Mouse (Mus musculus) heart, postnatal 14 days (tissue): ENCODE results near the gene Cdk15. TPM values are rescaled to one million over a fixed set of nuclear protein-coding genes. Genes with fewer than 3 reads are reported as not detected.
A peak's percentile ranks its signal among the peaks of the same experiment; 100 is the strongest.

Experiments
- DNase-seq, 2 experiments: peaks; one replicate each; pipeline ENCODE4 v3.0.0; 2021 to 2022
- intact Hi-C: fragments of 180-260 bp; cut with DNase I; formaldehyde crosslinking; loops from one replicate; pipeline ENCODE4 v1.15.1; 2025
- total RNA-seq, 2 experiments: library from RNA; stranded (reverse); gene quantifications; 2 replicates each; pipeline ENCODE4 v1.2.3; 2021

The Cdk15 gene
- total RNA-seq, 2 experiments from 2014 or later = 0.26 TPM; not detected in 1

DNA sequence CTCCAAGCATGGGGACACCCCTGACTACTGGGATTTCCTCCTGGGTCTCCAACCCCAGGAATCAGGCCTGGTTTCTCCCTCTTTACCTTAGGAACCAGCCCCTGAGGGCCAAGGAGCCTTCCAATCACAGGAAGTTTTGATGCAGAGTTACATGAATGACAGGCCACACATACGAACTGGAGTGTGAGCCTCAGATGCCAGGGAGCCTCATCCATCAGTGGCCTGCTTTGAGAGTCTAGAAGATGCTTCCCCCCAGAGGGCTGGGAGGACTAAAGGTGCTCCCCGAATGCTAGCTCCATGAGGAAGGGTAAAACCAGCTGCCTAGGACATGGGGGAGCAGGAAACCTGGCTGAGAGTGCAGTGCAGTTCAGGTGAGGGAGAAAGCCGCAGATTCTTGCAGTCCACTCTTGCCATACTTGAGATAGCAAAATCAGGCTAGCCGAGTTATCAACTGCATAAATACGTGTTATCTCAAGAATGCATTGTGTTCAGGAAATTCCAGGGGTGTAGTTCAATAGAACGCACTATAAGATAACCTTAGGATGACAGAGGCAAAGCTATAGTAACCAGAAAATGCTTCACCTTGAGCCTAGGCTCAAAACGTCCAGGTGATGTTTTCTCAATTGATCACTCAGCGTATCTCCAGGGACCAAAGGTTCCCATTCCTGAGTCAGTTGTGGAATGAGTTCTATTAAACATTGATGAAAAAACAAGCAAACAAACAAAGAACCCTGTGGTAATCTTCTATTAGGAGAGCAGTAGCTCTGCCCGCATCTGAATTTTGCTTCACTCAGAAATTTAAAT lies 64.6 kb downstream of the Cdk15 start:
- DNase-seq = no peak
- intact Hi-C loops = no loop called here

DNA sequence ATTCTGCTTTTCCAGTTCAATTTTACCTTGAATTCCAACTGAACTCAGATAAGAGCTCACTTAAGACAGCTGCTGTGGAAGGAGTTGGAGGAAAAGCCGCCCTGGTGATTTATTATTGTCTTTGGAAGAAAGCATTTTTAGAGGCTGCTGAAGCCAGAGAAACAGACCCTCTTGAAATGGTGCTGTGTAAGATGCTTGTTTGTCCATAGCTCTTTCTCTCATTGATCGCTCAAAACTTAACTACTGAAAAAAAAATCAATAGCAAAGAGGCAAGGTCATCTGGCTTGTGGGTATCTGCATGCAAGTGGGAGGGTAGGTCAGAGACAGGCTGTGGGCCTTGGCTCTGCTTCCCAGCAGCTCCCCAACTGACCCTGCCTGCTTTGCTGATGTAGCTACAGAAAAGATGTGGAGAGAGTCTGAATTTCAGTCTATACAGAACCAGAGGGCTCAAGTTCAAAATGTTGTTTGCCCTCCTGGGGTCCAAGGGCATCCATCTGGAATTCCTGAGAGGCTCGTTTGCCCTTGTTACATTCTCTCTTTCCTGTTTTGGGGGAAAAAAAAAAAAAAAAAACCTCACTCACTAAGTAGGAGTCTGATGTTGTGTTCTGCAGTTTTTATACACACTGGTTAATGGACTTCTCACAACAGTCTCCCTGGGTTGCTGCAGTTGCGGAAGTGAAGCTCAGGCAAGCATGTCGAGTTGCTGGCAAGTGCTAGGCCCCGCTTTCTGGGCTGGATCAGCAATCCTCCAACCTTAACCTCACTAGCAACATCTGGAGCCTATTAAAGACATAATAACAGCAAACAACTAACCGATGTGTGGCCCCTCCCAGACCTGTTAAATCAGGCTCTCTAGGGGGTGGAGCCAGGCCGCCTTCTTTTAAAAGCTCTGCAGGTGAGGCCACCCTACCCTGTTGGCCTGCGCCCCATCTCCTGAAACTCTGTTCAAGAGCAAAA lies 65.5 kb downstream of the Cdk15 start:
- intact Hi-C loops = no loop called here
- no peak for DNase-seq

DNA sequence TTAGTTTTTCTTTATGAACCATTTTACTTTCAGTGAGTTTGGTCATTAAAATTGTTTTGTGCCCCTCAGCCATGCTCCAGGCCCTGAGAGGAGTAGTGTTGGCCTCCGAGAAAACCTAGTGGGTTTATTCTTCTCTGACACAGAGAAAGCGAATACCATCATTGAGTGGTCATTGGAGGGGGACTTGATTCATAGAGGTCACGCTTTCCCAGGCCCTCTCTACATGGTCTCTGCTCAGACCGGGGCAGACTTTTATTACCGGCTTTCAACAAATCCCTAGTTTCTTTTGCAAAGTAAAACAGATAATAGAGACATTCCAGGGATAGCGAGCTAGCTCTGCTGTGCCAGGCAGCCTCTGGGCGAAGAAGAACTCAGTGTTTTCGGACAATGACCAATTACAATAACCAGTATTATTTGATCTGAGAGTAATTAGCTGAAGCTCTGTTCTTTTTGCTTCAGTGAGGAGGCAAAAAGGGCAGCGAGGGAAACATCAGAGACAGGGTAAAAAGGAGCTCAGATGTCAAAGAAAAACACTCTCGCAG lies 70.2 kb downstream of the Cdk15 start:
- intact Hi-C loops = no loop called here
- no peak for DNase-seq

DNA sequence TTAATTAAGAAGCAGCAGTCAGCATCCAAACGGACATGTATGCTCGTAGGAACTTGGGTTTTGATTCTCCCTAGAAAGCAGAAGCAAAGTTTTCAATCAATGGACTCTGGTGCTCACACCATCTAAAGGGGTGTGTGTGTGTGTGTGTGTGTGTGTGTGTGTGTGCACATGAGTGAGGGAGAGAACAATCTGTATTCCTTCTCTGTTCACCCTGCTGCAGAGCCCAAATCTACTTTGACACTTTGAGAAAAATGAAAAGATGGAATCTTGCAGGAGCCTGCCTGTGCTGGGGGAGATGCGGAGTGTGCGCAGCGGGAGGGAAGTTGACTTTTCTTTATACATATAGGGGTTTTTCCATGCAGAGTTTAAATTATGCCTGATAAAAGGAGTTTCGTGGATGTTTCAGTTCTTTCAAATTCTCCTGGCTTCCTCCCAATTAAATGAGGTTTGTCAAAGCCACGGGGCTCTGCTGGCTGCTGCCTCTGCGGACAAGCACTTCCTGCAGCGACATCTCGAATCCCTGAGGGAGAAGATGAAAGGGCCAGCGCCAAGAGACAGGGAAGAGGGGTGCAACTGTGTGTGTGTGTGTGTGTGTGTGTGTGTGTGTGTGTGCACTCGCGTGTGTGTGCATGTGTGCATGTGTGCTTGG lies 76.2 kb downstream of the Cdk15 start:
- DNase-seq = no peak
- intact Hi-C loops = no loop called here

DNA sequence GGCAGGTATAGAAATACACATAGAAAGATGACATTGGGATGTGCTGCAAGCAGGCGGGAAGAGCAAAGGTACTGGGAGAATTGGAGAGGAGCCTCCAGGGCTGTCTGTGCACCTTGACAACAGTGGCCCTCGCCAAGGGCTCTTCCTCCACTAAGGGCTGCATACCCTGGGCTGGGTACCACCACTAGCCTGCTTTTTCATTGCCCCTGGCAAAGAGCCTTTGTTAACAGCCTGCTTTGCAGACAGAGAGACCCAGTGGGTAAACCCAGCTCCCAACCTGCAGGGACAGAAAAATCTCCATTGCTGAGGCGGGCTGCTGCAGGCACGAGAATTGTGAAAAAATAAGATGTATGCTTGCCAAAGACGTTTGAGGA lies 76.7 kb downstream of the Cdk15 start:
- no peak for DNase-seq
- intact Hi-C loops = no loop called here

DNA sequence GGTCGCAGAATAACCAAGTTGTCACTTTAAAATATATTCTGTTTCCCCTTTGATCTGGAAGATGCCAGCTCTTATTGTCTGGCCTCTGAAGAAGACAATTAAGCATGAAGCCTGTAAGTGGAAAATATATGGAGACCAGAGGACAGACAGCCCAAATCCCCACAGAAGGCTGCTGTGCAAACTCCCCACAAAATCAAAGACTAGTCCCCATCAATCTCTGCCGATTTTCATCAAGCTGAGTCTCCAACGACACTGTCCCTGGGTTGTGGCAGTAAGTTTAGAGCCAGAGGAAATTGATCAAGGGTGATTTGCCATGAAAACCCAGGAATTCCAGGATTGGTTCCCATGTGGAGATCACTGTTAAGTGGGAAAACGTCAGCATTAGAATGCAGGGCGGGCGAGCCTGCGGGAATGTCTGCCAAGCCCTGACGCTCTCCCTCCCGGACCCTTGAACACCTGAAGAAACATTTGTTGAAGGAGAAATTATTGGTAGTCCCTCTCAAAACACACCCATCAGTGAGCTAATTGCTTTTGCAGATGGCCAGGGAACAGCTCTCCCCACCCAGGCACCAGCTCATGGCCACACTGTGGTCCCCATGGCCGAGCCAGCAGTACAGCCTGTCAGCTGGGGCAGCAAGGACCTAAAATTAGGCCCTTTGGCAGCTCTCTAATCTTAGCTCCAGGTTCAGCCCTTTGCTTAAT lies 77.3 kb downstream of the Cdk15 start:
- intact Hi-C loops = no loop called here
- peak; percentile 19 to 23 for DNase-seq

DNA sequence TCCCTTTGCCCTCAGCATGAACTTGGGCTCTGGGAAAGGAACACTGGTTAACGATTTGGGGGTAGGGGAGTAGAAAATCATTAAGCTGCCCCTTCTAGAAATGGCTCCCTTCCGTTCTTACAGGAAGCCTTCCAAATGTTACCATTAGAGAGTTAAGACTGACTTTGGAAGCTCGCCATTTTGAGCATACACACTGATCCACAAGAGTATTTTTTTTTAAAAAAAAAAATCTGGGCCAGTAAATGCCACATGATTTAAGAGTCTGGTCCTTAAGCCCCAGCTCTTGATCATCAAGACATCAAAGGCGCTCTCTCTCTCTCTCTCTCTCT lies 77.8 kb downstream of the Cdk15 start:
- no peak for DNase-seq
- intact Hi-C loops = no loop called here

DNA sequence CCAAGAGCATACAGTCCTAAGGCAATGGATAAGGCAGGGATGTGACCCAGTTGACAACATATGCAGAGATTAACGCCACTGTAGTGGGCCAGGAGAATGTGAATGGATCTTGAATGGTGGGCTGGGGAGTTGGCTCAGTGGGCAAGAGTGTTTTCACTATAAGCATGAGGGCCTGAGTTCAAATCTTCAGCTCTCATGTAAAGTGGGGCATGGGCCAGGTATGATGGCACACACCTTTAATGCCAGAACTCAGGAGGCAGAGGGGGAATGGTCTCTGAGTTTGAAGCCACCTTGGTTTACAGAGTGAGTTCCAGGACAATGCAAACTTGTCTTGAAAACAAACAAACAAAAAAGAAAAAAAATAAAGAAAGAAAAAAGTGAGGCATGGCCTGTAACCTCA lies 79.5 kb downstream of the Cdk15 start:
- intact Hi-C loops = no loop called here
- DNase-seq = no peak

DNA sequence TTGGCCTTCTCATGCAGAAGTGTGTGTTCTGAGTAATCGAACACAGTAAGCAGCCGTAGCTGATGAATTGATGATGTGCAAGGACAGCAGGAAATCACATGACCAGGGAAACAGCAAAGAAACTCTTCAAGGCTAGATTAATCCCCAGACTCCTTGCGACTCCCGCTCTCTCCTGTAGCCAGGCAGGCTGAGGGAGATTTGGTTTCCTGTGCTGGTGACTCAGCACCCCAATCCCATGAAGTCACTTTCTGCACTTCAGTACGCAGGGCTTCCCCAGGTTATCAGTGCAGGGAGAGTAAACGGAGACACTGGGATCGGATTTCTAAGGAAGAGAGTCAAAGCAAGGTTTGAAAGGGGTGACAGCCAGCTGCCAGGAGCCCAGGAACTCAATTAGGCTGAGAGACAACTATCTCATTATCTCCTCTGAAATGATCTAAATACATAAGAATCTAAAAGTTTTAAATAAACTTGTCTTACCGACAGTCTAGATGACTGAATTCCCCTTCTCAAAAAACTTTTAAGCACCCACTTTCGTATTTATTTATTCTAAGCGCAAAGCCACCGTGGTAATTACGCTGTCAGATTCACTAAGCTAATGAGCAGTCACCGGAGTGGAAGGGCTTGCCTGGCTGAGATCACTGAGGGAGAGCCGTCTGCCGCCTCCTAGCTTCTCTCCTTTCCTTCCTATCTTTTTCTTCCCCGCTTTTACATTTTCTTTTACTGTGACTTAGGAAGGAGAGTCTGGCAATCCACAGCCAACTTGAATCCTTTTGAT lies 84.3 kb downstream of the Cdk15 start:
- intact Hi-C loops = no loop called here
- no peak for DNase-seq

DNA sequence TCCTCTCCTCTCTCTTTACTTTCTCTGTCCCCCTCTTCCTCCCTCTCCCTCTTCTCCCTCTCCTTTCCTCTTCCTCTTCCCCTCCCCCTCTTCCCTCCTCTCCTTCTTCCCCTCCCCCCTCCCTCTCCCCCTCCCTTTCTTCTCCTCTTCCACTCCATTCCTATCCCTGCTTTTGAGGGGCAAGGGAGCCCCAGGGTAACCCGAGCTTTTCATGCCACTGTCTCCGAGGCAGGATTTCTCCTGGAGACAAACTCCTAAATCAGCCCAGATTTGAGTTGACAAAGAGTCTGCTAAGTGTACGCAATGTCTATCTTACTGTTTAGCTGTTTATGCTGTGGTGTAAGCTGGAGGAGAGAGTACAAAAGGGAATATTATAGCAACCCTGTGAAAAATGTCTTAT lies 85.0 kb downstream of the Cdk15 start:
- intact Hi-C loops = no loop called here
- no peak for DNase-seq

DNA sequence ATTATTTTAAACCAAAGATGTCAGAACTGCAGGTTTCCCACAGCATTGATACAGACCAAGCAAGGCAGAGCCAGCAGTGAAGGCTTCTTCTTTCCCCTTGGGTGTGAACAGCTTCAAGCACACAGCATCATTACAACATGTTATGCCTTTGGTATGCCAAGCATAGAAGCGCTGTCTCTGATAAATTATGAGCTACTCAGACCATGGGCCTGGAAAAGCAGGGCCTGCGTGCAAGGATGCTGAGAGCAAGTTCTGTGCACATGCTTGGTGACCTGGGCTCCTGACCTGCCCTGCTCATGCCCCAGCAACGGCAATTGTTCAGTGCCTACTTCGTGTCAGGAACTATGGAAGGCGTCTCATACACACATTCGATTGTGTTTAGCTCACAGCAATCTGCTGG lies 85.4 kb downstream of the Cdk15 start:
- intact Hi-C loops = no loop called here
- DNase-seq = no peak

DNA sequence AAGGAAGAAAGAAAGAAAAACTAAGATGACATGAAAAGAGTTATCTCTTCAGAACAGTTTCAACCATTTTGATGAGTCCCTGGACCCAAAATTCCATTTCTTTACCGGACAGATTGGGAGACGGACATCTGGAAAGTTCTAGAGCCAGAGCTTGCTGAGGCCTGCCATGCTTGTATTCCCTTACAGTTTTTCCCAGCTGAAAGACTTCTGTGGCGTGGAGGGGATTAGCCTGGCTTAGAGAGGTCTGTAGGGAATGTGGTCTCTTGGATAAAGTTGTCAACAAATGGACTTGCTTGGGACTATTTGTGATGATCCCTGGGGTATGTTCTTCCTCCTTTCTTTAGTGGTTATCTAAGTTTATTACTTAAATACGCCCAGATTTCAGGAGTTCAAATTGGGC lies 96.0 kb downstream of the Cdk15 start:
- intact Hi-C loops = no loop called here
- DNase-seq = no peak

DNA sequence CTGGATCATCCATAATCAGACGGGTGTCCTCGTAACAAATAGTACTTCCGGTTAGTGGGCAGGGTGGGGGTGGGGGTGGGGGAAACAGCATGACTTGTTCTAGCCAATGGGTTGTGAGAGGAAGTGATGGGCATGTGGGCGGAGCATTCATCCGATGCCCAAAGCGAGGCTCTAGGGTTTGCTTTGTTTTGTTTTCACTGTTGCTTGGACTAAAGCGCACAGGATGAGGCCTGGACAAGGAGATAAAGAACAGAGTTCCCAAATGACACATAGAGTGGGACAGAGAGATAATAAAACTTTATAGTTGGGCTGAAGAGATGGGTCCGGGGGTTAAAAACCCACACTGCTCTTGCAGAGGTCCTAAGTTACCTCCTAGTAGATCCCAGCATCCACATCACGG lies 98.7 kb downstream of the Cdk15 start:
- intact Hi-C loops = no loop called here
- DNase-seq = no peak

DNA sequence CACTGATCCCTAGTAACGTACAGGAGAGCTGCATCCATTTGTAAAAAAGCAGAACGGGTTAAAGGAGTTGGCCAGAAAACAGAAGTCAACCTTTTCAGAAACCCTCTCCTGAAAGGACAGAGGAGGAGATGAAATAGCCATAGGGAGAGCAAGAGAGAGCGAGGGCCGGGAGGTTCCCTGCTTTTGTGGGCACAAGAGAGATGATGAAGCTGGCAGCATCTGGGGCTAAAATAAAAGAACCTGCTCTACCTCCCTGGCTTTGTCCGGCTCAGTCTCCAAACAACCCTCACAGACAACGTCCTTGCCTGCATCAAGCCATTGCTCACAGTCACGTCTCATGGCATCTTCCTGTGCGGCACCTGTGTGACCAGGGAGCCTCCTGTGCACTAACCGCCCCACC lies 102.4 kb downstream of the Cdk15 start:
- intact Hi-C loops = no loop called here

DNA sequence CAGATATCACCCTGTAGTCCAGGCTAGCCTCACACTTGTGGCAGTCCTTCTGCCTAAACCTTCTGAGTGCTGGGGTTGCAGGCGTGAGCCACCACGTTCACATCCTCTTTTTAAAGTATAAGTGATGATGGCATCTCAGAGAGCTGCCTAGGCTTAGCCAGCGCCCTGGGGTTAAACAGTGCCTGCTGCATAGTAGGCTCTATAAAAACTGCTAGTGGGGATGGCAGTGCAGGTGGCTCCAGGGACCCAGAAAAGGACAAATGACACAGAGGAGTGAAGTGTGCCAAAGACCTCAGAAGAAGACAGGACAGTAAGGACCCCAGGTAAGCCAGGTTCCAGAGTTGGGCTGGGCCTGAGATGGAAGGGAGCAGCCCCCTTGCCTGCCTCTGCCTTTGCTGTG lies 104.1 kb downstream of the Cdk15 start:
- intact Hi-C loops = no loop called here
- DNase-seq = no peak

More for the DNA sequence above, 102.4 kb downstream of the Cdk15 start:
- DNase-seq = no peak

DNA sequence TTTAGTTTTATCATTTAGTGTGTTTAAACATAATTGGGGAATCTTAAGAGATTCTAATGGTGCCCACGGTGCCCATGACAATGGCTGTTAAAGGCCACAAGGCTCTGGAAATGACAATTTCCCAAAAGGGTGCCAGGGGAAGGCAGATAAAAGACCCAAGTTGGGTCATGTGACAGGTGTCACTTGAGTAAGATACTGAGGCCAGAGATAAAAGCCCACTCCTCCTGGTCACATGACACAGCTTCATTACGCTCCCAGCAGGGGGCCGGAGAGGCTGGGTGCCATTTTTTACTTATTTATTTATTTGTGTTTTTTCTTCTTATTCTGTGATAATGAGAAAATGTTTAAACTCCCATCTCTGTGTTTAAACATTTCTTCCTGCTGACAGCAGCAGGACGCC lies 104.8 kb downstream of the Cdk15 start:
- intact Hi-C loops = no loop called here
- no peak for DNase-seq

DNA sequence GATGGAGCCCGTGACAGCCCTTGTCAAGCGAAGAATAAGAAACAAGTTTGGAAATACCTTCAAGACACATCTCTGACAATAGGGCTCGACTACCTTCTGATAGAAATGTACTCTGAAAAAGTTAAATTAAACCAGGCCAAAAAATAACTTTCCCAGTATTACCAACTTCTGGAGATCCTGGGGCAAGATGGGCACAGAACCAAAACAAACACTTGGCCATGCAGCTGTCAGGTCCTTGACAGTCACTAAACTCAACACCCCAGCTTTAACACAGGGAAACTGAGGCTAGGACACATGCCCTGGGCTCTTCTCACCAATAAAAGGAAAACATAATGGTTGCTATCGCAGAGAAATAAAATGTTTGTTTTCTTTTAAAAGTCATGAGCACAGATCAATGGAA lies 105.3 kb downstream of the Cdk15 start:
- intact Hi-C loops = no loop called here
- no peak for DNase-seq

DNA sequence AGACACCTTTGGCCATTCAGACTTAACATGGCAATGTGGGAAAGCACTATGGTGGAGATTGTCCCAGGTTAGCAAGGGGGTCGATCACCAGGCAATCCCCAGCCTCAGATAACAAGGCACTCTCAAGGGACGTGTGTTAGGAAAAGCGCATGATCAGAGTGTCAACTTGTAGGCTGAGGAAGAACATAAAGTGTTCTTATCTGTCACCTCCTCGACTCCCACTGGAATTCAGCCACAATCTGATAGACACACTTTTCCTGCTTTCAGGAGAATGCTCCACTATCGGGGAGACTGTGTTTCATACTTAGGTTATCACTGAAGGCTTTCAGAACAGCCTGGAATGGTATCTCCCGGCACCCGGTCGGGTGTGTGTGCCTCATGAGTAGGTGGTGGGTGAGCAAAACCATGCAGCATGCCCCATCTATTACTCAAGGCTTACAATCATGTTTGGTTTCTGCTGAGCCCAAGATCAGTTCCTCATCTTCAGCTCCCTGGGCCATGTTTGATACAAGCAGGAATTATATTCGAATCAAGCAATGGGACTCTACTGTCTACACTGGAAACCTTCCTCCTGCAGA lies 107.8 kb downstream of the Cdk15 start:
- intact Hi-C loops = no loop called here
- DNase-seq = no peak

DNA sequence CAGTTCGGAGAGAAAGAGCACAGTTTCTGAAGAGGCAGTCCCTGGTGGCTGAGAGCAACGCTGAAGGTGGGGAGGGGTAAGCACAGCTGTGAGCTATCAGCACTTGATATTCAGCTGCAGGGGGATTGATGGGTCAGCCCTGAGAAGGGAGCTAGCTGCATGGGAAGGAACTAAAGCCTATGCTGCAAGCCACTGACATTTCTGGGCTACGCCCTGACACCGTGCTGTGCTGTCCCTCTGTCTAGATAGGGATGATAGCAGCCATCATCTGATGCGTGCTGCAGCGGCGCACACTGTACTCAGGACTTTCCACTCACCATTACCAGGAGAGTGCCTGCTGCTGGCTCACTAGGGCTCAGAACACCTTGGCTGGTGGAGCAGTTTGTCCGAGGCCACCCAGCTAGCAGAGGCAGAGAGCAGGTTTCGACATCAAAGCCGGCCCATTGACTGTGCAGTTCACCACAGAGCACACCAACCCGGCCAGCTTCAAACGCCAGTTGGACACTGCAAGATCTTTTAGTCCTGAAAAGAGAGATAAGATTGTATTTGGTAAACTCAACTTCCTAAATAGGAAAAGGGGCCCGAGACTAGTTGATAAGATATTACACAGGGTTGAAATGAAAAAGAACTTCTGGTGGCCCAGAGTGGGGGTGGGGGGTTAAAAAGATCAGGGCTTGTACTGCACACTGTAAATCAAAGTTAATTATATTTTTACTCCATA lies 111.4 kb downstream of the Cdk15 start:
- DNase-seq = no peak
- intact Hi-C loops = no loop called here
